Mouse (Mus musculus): Measurements from ENCODE around the gene Snd1.

GRCm38 (mm10) chr6:28640088-28640487, 165.1 kb downstream of the Snd1 start:
- TF ChIP-seq CTCF (IDR thresholded peaks at IDR 0.05) (no peak), EP300 (IDR thresholded peaks at IDR 0.05) (no peak)

Data from lung, postnatal 0 days (tissue).